Mouse (Mus musculus): ENCODE results near the gene Slc16a4.

- TF ChIP-seq CTCF (IDR thresholded peaks at IDR 0.05; ENCODE audit: extremely low read depth, insufficient read depth, insufficient read length, insufficient replicate concordance): no peak
- no peak for TF ChIP-seq POLR2A (IDR thresholded peaks at IDR 0.05; ENCODE audit: low read depth, low read length)
Observed at GRCm38 (mm10) chr3:107332127-107332959, 41.3 kb downstream of the Slc16a4 start.
